Mouse (Mus musculus): ENCODE measurements around the gene Atp10b. TPM values are rescaled to one million over a fixed set of nuclear protein-coding genes. Genes with fewer than 3 reads are reported as not detected.

The Atp10b gene
- polyA plus RNA-seq, 1 experiment from 2014 or later, result 2.0 TPM

DNA sequence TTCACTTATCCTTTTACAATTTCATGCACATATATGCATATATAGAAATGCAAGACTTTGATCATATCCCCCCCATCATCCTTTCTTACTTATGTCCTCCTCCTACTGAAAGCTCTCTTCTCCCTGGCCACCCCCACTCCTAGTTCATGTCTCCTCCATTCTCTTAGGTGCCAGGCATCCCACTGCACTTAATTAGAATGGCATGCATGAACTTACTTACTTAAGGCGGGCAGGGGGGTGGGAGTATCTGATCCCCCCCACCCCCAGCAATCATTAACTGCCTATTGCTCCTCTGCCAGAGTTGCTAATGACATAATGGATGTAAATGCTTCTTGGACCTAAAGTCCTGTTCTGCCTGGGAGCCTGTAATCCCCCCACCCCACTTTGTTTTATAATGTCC lies 9.1 kb downstream of the Atp10b start:
- 33% methylated on average over 1 of the region's 1 CpGs for WGBS
- Histone ChIP-seq H3K4me3 (replicated peaks) (no peak overlapping the region), H3K9ac (no peak overlapping the region), H3K27me3 (no peaks in the 10 kb centered on the region), H3K9me3 (replicated peaks) (no peaks in the 10 kb centered on the region), H3K36me3 (no peaks in the 10 kb centered on the region), H3K4me1 (no peaks in the 10 kb centered on the region), H3K4me2 (replicated peaks) (no peak overlapping the region), H3K27ac (replicated peaks) (no peak overlapping the region)
- no peak for ATAC-seq (ENCODE audit: insufficient number of reproducible peaks, low FRiP score, low TSS enrichment, low read depth)

DNA sequence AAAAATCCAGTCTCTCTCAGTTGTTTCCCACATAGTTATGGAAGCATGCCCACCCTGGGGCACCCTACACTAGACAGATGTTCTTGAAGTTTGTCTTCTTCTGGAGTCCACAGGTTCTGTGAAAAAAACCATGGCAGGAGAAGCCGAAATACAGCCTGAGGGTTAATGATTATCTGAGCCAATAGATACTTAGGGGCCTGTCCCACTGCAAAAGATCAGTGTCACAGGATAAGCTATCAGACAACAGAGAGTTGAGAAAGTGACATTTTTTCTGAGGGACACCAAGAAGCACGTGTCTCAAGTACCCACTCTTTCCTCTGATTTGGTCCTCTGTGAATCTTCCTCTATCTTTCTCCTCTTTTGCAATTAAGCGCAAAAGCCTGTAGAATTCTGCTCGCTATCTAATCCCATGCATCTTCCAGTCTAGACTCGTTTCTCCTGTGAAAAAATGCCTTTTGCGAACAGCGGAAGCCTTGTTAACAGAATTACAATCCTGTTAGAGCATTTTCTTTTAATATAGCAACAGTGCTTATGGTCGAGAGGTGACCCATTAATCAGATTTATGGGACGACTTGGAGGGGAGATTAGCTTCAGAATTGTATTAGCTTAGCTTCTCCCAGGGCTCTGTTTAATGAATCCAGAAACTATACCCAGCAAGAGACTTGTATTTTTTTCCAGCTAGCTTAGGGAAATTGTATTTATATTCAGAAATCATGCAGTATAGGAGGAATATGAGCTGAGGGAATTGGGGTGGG lies 10.7 kb downstream of the Atp10b start:
- no peak overlapping the region for H3K27ac ChIP-seq (replicated peaks)
- H3K9ac ChIP-seq, result no peak overlapping the region
- H3K27me3 ChIP-seq, result no peaks in the 10 kb centered on the region
- no peaks in the 10 kb centered on the region for H3K36me3 ChIP-seq
- WGBS, result 67% methylated on average over 9 of the region's 9 CpGs
- no peak overlapping the region for H3K4me3 ChIP-seq (replicated peaks)
- no peak overlapping the region for H3K4me2 ChIP-seq (replicated peaks)
- H3K9me3 ChIP-seq (replicated peaks), result no peaks in the 10 kb centered on the region
- no peak for ATAC-seq (ENCODE audit: insufficient number of reproducible peaks, low FRiP score, low TSS enrichment, low read depth)
- no peaks in the 10 kb centered on the region for H3K4me1 ChIP-seq

DNA sequence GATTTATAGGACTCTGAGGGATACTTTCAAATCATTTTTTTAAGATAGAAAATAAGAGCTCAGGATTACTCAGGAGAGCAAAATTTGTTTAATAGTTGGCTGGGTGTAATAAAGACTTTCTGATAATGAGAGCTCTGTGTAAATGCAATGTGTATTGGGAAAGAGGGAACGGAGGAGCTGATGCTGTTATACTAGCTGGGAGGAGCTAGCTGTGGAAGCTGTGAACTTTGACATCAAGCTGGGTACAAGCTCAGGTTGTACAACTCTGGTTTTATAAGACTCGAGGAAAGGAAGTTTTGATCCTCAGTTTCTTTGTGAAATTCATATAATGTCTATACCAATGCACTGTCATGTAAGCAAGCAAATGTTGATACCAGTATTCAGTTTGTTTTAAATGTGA lies 20.9 kb downstream of the Atp10b start:
- Histone ChIP-seq H3K9ac (no peak overlapping the region), H3K4me1 (no peaks in the 10 kb centered on the region), H3K4me3 (replicated peaks) (no peak overlapping the region), H3K9me3 (replicated peaks) (no peaks in the 10 kb centered on the region), H3K36me3 (no peaks in the 10 kb centered on the region), H3K27ac (replicated peaks) (no peak overlapping the region), H3K27me3 (no peaks in the 10 kb centered on the region), H3K4me2 (replicated peaks) (no peak overlapping the region)
- ATAC-seq (ENCODE audit: insufficient number of reproducible peaks, low FRiP score, low TSS enrichment, low read depth), result no peak
- 69% methylated on average over 2 of the region's 2 CpGs for WGBS

DNA sequence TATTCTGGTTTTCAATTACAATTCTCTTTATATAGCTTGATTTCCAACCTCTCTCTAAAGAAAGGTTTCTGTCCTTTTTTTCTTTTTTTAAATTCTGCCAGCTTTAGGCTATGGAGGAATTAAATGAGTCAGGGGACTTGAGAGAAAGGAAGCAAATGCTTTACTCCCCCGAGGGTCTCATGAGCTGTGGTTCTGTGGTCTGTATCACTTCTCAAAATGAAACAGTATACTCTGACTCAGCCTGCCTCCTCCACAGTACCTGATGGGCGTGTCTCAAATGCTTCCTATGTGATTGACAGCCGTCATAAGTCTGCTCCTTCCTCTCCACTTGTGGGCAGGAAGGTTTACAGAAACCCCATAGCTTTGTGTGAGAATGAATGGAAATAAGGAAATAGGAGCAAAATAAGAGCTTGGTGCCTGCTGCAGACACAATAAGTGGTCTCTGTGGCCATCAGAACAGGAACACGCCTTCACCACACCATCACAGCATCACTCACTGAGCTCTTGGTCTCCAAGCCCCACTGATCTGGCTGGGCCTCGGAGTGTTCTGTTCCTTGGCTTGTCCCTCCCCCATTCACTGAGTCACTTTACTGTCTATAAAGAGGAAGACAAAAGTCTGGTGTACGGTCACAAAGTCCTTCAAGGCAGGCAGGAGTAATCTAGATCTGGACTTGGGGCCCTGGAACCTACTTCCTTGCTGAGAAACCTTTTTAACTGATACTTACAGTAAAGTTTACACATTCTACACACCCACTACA lies 24.9 kb downstream of the Atp10b start:
- H3K36me3 ChIP-seq, result no peaks in the 10 kb centered on the region
- H3K9ac ChIP-seq, result no peak overlapping the region
- H3K27me3 ChIP-seq, result no peaks in the 10 kb centered on the region
- H3K4me3 ChIP-seq (replicated peaks), result no peak overlapping the region
- 62% methylated on average over 6 of the region's 6 CpGs for WGBS
- ATAC-seq (ENCODE audit: insufficient number of reproducible peaks, low FRiP score, low TSS enrichment, low read depth), result no peak
- H3K4me1 ChIP-seq, result no peaks in the 10 kb centered on the region
- no peak overlapping the region for H3K27ac ChIP-seq (replicated peaks)
- H3K4me2 ChIP-seq (replicated peaks), result no peak overlapping the region
- no peaks in the 10 kb centered on the region for H3K9me3 ChIP-seq (replicated peaks)

DNA sequence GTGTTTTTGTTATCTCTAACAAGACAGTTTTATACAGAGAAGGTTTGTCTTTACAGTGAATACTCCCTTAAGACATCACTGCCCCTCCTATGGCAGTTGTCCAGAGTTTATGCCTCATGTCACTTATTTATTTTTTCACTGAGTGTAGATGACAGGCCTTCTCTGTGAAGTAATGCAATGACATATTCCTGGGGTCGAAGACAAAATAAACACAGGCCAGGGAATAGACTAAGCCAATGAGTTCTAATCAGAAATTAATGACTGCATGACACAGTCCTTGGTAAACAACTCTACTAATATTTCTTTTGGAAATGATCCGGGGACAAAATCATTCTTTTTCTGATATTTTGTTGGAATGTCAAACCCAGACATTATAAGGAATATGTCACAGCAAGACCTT lies 32.7 kb downstream of the Atp10b start:
- H3K27ac ChIP-seq (replicated peaks), result no peak overlapping the region
- no peaks in the 10 kb centered on the region for H3K9me3 ChIP-seq (replicated peaks)
- no peak overlapping the region for H3K4me3 ChIP-seq (replicated peaks)
- no peak overlapping the region for H3K9ac ChIP-seq
- 0 out of 2 replicates have a peak, but pooled peaks cover 2% of the 10 kb centered on the region for H3K4me1 ChIP-seq
- H3K4me2 ChIP-seq (replicated peaks), result no peak overlapping the region
- 78% methylated on average over 2 of the region's 2 CpGs for WGBS
- no peak for ATAC-seq (ENCODE audit: insufficient number of reproducible peaks, low FRiP score, low TSS enrichment, low read depth)
- H3K27me3 ChIP-seq, result no peaks in the 10 kb centered on the region
- no peaks in the 10 kb centered on the region for H3K36me3 ChIP-seq

DNA sequence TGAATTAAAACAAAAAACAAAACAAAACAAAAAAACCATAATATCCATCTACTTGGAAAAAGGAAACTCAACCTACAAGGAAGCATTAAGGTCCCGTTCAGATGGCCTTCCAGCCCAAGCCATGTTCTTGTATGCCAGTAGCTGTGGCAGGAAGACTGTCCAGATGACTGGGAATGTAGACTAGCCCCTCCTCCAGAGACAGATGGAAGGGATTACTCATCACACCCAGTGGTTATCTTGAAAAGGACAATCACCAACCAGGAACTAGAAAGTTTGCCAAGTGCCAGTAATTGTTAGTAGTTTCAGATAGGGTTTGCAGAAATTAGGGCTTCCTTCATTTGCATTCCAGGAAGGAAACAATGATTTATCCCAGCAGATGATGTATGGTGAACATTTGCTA lies 33.1 kb downstream of the Atp10b start:
- no peak for ATAC-seq (ENCODE audit: insufficient number of reproducible peaks, low FRiP score, low TSS enrichment, low read depth)
- no peaks in the 10 kb centered on the region for H3K27me3 ChIP-seq
- no peak overlapping the region for H3K4me3 ChIP-seq (replicated peaks)
- no peak overlapping the region for H3K4me2 ChIP-seq (replicated peaks)
- no peaks in the 10 kb centered on the region for H3K36me3 ChIP-seq
- no peak overlapping the region for H3K27ac ChIP-seq (replicated peaks)
- H3K4me1 ChIP-seq, result 0 out of 2 replicates have a peak, but pooled peaks cover 2% of the 10 kb centered on the region
- WGBS, result 65% methylated on average over 1 of the region's 1 CpGs
- H3K9me3 ChIP-seq (replicated peaks), result no peaks in the 10 kb centered on the region
- no peak overlapping the region for H3K9ac ChIP-seq

DNA sequence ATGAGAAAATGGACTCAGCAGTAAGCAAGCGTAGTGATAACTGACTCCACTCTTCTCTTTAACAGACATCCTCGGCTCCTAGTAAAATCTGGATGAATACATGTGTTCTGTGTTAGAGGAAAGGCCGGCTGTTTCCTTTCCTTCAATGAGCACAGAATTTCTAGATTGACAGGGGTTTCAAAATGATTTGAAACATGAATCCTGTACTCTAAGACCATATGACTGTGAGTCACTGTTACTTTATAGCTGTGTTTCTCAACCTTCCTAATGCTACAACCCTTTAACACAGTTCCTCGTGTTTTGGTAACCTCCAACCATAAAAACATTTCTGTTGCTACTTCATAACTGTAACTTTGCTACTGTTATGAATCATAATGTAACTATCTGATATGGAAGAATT lies 33.8 kb downstream of the Atp10b start:
- H3K4me3 ChIP-seq (replicated peaks), result no peak overlapping the region
- no peak for ATAC-seq (ENCODE audit: insufficient number of reproducible peaks, low FRiP score, low TSS enrichment, low read depth)
- WGBS, result 32% methylated on average over 4 of the region's 4 CpGs

DNA sequence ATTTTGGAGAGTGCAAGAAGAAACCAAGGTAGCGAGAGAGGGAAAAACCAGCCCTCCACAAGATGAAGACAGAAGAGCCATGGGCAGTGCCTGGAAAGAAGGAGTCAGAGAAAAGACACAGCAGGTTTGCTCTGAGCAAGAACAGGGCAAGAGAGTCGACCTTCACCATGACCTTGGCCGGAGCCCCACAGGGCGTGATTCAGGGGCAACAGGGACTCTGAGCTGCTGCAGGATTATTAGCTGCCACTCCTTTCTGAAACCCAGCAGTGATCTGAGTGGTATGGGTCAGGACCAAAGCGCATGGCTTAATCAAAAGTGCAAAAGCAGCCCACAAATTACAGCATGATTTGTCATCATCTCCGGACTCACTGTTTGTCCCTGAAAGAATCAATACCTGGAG lies 36.6 kb downstream of the Atp10b start:
- H3K9me3 ChIP-seq (replicated peaks), result no peaks in the 10 kb centered on the region
- H3K27me3 ChIP-seq, result no peaks in the 10 kb centered on the region
- no peak overlapping the region for H3K4me2 ChIP-seq (replicated peaks)
- 70% methylated on average over 6 of the region's 6 CpGs for WGBS
- H3K27ac ChIP-seq (replicated peaks), result no peak overlapping the region
- H3K36me3 ChIP-seq, result no peaks in the 10 kb centered on the region
- no peak for ATAC-seq (ENCODE audit: insufficient number of reproducible peaks, low FRiP score, low TSS enrichment, low read depth)
- no peak overlapping the region for H3K4me3 ChIP-seq (replicated peaks)
- H3K4me1 ChIP-seq, result 0 out of 2 replicates have a peak, but pooled peaks cover 2% of the 10 kb centered on the region
- no peak overlapping the region for H3K9ac ChIP-seq

More for the DNA sequence above, 33.8 kb downstream of the Atp10b start:
- Histone ChIP-seq H3K9ac (no peak overlapping the region), H3K9me3 (replicated peaks) (no peaks in the 10 kb centered on the region), H3K27ac (replicated peaks) (no peak overlapping the region), H3K36me3 (no peaks in the 10 kb centered on the region), H3K27me3 (no peaks in the 10 kb centered on the region), H3K4me2 (replicated peaks) (no peak overlapping the region), H3K4me1 (0 out of 2 replicates have a peak, but pooled peaks cover 2% of the 10 kb centered on the region)

DNA sequence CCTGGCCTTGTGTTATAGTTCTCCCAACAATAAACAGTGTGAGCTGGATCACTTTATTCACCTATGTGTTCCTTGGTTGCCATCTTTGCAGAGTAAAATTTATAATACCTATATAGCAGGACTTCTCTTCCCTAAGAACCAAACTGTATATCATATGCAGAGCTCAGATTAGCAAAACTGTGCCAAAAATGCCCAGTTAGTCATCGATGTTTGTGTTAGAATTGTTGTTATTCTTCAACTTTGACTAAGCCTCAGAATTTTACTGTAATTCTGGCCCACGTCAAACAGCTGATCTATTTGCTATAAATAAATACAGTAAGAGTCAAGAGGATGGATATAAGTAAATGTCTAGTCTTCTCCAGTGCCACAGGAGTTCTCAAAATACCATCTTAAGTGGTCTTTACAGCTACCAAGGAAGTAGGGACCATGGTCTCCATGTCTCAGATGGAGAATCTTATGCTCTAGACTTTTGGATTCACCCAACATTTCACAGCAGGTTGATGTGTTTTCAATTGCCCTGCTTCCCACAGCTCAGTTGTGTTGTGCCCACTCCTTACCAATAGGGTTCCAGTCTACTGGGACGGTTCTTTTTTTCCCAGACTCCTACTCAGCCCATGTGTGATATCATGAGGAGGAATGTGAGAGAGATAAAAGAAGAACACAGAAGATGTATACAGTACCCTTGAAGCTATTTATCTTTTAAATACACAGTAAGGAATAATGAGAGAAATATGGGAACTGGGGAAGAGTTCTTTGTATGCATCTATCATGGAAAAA lies 40.3 kb downstream of the Atp10b start:
- no peak overlapping the region for H3K4me3 ChIP-seq (replicated peaks)
- 89% methylated on average over 3 of the region's 3 CpGs for WGBS
- H3K27me3 ChIP-seq, result no peaks in the 10 kb centered on the region; the same call in 1 of the 2 replicates

DNA sequence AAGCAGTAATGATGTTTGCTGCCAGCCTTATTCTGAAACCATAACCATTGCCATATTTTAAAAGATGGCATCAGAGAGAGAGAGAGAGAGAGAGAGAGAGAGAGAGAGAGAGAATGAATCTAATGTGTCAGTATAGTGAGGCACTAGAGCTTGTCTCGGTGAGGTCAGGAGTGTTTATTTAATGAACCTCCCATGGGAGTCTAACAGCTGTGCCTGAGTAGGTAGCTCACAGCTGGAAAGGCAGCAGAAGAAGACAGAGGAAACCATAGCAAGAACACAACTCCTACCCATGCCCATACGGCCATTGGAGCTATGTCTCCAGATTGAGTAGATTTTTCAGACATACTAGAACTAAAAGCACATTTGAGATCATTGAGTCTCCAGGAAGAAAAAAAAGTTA lies 49.1 kb downstream of the Atp10b start:
- no peaks in the 10 kb centered on the region for H3K9me3 ChIP-seq (replicated peaks)
- H3K27me3 ChIP-seq, result no peaks in the 10 kb centered on the region; the same call in 1 of the 2 replicates
- no peak overlapping the region for H3K27ac ChIP-seq (replicated peaks)
- H3K4me1 ChIP-seq, result no peaks in the 10 kb centered on the region
- H3K4me2 ChIP-seq (replicated peaks), result no peak overlapping the region
- no peak overlapping the region for H3K4me3 ChIP-seq (replicated peaks)
- no peak for ATAC-seq (ENCODE audit: insufficient number of reproducible peaks, low FRiP score, low TSS enrichment, low read depth)
- no peak overlapping the region for H3K9ac ChIP-seq
- WGBS, result 68% methylated on average over 2 of the region's 2 CpGs
- no peaks in the 10 kb centered on the region for H3K36me3 ChIP-seq

More for the DNA sequence above, 40.3 kb downstream of the Atp10b start:
- no peaks in the 10 kb centered on the region for H3K4me1 ChIP-seq
- H3K9ac ChIP-seq, result no peak overlapping the region
- no peaks in the 10 kb centered on the region for H3K36me3 ChIP-seq
- no peaks in the 10 kb centered on the region for H3K9me3 ChIP-seq (replicated peaks)
- H3K27ac ChIP-seq (replicated peaks), result no peak overlapping the region
- no peak for ATAC-seq (ENCODE audit: insufficient number of reproducible peaks, low FRiP score, low TSS enrichment, low read depth)
- no peak overlapping the region for H3K4me2 ChIP-seq (replicated peaks)

DNA sequence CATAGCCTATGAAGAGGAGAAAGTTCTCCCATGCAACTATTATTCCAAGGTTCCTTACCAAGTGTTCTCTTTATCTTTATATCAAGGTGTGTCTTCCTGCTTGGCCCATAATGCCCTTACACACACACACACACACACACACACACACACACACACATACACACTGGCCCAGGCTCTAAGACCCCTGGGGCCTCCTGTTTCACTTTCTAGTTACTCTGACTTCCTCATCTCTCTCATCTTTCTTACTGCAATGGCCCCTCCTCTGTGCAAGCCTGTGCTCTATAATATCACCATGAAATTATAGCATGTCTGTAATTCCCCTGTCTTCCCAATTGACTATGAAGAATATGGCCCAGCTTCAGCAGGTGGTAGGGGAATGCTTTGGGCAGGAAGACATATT lies 49.7 kb downstream of the Atp10b start:
- H3K27me3 ChIP-seq, result no peaks in the 10 kb centered on the region
- no peaks in the 10 kb centered on the region for H3K9me3 ChIP-seq (replicated peaks)
- H3K4me3 ChIP-seq (replicated peaks), result no peak overlapping the region
- ATAC-seq (ENCODE audit: insufficient number of reproducible peaks, low FRiP score, low TSS enrichment, low read depth), result no peak
- no peak overlapping the region for H3K4me2 ChIP-seq (replicated peaks)
- no peaks in the 10 kb centered on the region for H3K36me3 ChIP-seq
- no peak overlapping the region for H3K9ac ChIP-seq
- H3K27ac ChIP-seq (replicated peaks), result no peak overlapping the region
- H3K4me1 ChIP-seq, result 0 out of 2 replicates have a peak, but pooled peaks cover 4% of the 10 kb centered on the region
